Mouse (Mus musculus): ENCODE data around the gene Fbxl19. TPM values are rescaled to one million over a fixed set of nuclear protein-coding genes. Genes with fewer than 3 reads are reported as not detected.

Gene Fbxl19
- 10 to 100 TPM; 52.2 to 65.5 (median 56.3) TPM for total RNA-seq (2022)

- peak in 1 of 2 experiments; percentile 72 for DNase-seq (ENCODE audit: low spot score in 2 of 2)
Observed at GRCm38 (mm10) chr7:127744366-127745045, at the start of gene Fbxl19. Gene Fbxl19, plus strand, starts transcription at chr7:127744543.

DNA sequence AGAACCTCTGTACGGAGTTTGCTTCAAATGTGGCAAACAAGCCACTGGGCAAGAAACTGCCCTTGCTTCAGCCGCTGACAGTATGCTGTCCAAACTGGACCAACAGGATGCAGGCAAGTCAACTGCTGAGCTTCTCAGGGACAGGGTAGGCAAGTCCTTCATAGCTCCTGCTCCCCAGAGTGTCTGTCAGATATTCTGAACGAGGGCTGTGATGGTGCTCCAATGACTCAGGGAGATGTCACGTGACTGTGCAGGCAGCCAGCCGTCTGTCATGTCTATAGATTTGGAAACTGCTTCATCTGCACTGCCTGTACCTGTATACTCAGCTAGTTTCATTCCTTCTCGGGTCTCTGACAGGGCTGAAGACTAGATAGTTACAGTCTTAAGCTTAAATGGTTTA, 45.4 kb upstream of the Fbxl19 start:
- DNase-seq (ENCODE audit: low spot score in 2 of 2), result no peak

DNA sequence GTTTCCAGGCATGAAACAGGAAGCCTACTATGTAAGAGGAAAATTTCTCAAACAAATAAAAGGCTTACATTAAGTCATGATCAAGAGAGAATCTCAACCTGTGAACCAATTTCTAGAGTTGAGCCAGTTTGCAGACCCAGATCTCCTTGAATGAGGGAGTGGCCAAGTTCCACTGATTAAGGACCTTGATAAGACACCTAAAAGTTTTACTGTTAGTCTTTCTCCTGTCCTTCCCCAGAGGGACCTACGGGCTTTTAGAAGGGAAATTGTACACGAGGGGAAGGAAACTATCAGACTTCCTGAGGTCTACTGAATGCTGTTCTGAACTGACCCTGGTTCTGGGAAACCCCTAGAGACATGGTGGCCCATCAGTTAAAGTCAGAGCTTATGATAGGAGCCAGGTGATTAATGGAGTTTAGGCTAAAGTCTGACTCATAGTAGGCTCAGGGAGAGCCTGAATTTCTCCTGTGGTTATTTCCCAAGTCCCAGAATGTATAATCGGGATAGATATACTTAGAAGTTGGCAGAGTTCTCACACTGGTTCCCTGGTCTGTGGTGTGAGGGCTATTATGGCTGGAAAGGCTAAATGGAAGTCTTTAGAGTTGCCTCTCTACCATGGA, 43.5 kb upstream of the Fbxl19 start:
- no peak for DNase-seq (ENCODE audit: low spot score in 2 of 2)

GRCm38 (mm10) chr7:127703561-127704178, 40.7 kb upstream of the Fbxl19 start:
- no peak for DNase-seq (ENCODE audit: low spot score in 2 of 2)

DNA sequence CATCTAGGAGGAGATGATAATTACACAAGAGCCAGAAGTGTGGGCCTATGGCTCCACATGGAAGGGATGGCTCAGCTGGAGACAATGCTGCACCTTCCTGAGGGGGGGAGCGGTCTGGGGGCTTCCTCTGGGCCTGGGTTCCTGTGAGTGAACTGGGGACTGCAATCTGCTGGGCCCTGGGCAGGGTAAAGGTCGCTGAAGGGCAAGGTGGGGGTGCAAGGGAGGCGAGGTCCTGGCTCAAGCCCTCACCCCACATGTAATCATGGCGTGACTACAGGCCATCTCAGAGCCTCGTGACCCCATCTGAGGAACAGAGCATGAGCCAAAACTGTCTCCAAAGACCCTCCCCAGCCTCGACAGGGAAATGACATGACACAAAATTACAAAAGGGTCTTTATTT, 39.7 kb upstream of the Fbxl19 start:
- DNase-seq (ENCODE audit: low spot score in 2 of 2), result no peak

GRCm38 (mm10) chr7:127705706-127706105, 38.6 kb upstream of the Fbxl19 start:
- no peak for DNase-seq (ENCODE audit: low spot score in 2 of 2)

DNA sequence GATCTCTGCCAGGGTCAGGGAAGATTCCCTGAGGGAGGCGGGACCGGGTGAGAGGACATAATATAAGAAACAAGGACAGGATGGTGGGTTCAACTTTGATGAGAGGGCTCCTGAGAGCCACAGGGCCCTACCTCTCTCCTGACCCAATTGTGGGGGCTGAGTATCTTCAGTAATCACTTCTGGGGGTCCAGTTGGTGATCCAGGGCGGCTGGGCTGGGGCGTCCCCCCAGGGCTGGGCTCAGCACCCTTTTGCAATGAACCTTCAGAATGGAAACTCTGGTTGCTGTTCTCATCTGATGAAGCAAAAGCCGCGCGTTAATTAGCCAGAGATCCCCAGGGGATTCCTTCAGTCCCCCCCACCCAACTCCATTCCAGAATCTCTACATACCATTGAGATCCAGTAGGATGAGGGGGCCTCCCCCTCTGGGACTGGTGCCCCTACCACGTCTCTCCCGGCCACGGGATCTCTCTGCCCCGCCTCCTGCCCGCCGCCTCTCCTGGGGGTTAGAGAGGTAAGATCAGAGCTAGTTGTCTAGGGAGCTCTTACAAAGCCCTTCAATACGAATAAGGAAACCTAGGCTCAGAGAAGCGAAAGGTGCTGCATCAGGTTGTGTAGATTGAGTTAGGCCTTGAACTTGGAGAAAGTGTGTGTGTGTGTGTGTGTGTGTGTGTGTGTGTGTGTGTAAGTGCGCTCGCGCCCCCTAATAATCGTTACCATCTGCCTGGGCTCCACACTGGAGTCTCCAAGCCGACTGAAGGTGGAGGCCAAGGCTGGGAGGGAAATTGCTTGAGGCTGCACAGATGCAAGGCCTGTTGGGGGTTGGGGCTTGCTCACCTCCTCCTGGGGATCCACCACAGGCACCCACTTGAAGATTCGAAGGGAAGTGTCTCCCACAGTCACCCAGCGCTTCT, 37.0 kb upstream of the Fbxl19 start:
- no peak for DNase-seq (ENCODE audit: low spot score in 2 of 2)

DNA sequence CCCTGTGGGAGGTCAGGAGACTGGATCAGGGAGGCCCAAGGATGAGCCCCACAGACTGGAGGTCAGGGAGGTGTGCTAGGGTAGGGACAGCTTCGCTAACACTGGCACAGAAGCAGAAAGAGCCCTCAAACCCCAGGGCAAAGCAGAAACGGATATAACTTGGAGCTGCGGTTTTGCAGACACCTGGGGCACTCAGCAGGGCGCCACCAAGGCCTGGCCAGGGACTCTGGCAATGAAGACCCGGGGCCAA, 36.5 kb upstream of the Fbxl19 start:
- DNase-seq (ENCODE audit: low spot score in 2 of 2), result no peak

DNA sequence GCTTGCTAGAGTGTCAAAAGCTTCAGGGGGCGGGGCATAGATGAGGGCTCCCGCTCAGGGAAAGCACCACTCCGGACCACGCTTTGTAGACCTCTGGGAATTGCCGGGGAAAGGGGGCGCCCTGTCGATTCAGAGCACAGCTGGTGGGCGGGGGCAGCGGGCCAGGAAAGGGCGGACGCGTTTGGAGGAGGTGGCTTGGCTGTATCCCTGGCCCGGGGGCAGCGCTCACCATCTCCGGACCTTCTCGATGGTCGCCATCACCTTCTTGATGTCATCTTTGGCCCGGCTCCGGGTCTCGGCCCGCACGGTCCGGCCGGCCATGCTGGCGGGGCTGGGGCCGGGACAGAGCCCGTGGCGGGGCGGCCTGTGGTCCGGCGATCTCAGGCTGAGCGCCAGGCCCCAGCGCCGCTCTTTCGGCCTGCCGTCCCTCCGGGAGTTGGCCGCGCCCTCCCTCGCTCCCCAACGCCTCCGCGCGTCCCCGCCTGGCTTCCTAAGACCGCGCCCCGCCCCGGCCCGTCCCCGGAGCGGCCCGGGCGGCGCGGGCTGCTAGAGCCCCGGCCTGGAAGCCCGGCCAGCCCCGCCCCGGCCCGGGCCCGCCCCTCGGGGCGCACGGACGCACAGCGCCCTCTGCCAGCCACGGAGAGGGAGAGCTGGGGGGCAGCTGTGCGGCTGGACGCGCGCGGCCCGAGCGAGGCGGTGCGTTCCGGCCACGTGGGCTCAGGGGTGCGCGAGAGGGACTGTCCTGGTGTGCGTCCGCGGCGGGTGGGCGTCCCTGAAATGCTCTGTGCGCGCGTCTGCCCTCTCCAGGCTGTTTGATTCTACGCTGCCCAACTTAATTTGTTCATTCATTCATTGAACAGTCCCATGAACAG, 35.9 kb upstream of the Fbxl19 start, which contains the start of gene Bcl7c:
Gene Bcl7c, minus strand, starts transcription at position 727 of the 872 bp plus-strand sequence.
- peak; percentile 83 to 84 for DNase-seq (ENCODE audit: low spot score in 2 of 2)

- DNase-seq (ENCODE audit: low spot score in 2 of 2), result no peak
Observed at GRCm38 (mm10) chr7:127709261-127709979, 34.9 kb upstream of the Fbxl19 start.

DNA sequence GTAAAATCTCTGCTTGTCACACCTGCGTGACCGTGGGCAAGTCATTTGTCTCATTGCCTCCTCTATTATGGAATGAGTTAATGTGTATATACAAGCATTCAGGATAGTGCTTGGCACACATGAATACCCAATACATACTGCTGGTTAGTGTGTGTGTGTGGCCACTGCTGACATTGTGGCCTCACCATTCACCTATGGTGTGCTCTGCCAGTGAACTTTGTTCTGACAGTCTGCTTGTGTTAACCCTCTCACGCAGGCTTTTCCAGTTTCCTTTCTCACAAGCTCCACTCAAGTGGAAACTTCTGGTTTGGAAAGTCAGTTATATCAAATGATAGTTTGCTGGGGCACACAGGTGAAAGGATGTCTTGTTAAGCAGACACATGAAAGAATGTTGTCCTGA, 33.3 kb upstream of the Fbxl19 start:
- no peak for DNase-seq (ENCODE audit: low spot score in 2 of 2)

DNA sequence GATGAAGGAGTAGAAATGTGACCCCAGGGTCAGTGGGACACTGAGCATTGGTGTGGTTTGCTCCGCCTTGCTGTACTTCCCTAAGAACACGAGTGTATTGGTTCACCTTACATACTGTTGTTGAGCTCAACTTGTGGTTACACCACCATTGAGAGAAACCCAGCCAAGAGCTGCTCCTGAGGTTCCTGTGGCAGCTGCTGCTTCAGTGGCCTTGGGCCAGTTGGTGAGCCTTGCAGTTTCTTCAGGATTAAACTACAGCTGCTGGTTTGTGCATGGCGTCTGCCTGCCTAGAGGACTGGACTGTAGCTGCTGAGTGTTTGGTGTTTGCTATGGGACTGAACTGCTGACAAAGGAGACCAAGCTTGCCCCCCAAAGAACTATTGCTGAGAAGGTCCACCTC, 32.9 kb upstream of the Fbxl19 start:
- no peak for DNase-seq (ENCODE audit: low spot score in 2 of 2)

- peak; percentile 66 to 69 for DNase-seq (ENCODE audit: low spot score in 2 of 2)
Observed at GRCm38 (mm10) chr7:127712461-127713385, 31.6 kb upstream of the Fbxl19 start, which contains the start of gene Ctf1. Gene Ctf1, plus strand, starts transcription at chr7:127712736.

GRCm38 (mm10) chr7:127714816-127715215, 29.5 kb upstream of the Fbxl19 start:
- no peak for DNase-seq (ENCODE audit: low spot score in 2 of 2)

GRCm38 (mm10) chr7:127716992-127717391, 27.4 kb upstream of the Fbxl19 start:
- DNase-seq (ENCODE audit: low spot score in 2 of 2), result peak in 1 of 2 experiments; percentile 55

DNA sequence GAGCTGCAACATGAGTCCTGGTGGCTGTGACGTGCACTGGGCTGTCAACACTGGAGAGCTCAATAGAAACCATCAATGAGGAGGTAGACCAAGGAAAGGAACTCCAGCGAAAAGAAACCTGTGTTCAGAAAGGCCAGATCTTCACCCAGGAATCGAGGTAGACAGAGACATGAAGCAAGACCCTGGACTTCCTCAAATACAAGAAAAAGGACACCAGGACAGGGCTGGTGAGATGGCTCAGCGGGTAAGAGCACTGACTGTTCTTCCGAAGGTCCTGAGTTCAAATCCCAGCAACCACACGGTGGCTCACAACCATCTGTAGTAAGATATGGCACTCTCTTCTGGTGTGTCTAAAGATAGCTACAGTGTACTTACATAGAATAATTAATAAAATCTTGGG, 26.0 kb upstream of the Fbxl19 start:
- DNase-seq (ENCODE audit: low spot score in 2 of 2), result no peak

GRCm38 (mm10) chr7:127719258-127719657, 25.1 kb upstream of the Fbxl19 start:
- DNase-seq (ENCODE audit: low spot score in 2 of 2), result no peak

DNA sequence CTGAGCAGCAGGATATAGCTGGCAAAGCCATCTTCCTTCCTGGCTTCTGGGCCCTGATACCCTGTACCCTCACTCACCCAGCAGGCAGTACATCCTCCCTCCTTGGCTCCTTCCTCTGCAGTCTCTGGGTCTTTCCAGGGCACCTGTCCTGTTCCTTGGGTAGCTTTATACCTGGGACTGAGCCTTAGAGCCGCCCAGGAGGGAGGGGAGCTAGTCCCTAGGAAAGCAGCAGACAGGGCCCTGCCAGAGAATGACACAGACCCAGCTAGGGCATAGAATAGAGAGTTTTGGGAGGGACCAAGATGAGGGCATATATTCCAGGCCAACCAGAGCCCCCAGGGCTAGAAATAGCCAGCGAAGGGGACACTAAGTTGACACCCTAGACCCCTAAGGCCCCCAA, 18.9 kb upstream of the Fbxl19 start:
- no peak for DNase-seq (ENCODE audit: low spot score in 2 of 2)

DNA sequence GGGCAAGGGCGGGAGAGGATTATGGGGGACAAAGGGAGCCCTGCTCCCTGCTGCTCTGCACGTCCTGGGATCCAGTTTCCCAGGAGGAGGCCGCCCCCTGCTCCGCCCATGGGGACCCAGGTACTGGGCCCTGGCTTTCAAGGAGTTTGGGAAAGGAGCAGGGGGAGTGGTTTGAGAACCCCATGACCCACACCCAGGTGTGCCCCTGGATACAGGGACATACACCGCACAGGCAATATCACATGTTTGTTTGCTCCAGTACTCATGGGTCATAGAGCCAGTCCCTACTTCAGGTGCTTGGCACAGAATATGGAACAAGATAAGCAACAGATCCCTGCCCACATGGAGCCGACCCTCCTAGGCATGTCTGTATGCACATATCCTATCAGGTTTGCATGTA, 18.4 kb upstream of the Fbxl19 start:
- DNase-seq (ENCODE audit: low spot score in 2 of 2), result no peak

Measured in layer of hippocampus, adult 8-10 months (tissue).